Mouse (Mus musculus) granulocyte monocyte progenitor cell, adult 5-6 weeks (primary cell): ENCODE results near the gene Mllt6. TPM values are rescaled to one million over a fixed set of nuclear protein-coding genes. Genes with fewer than 3 reads are reported as not detected.
"Not testable (repeated sequence)": the region's sequence is repeated elsewhere in the genome, so short reads cannot be mapped to it uniquely, and the experiment has no call there.

Source experiments
- ATAC-seq: replicated peaks from 2 replicates; pipeline ENCODE4 v1.8.0; 2016; ENCODE audit warnings: mild to moderate bottlenecking, moderate TSS enrichment, inconsistent platforms; ENCODE audit not compliant: poor library complexity, severe bottlenecking
- total RNA-seq, 2 experiments: library from RNA; stranded (forward) in 1 of 2; stranded (reverse) in 1 of 2; fragments of 200-712, 200-1000 nt in 1 of 2; fragments of >200 nt in 1 of 2; fragmentation: Nextera tagmentation in 1 of 2; gene quantifications; 2 replicates each; pipeline ENCODE4 v1.2.3; 2014 to 2017

Gene Mllt6
- total RNA-seq, 2 experiments from 2014 or later = 5.7 to 6.5 TPM

- no peak for ATAC-seq
Observed at GRCm38 (mm10) chr11:97643380-97644055, 19.7 kb upstream of the Mllt6 start.

GRCm38 (mm10) chr11:97644834-97645233 is 18.4 kb upstream of the Mllt6 start:
- ATAC-seq = peak; percentile 52

- not testable (repeated sequence) for ATAC-seq
Observed at GRCm38 (mm10) chr11:97648541-97648940, 14.7 kb upstream of the Mllt6 start.

GRCm38 (mm10) chr11:97650341-97650740 is 12.9 kb upstream of the Mllt6 start:
- ATAC-seq = no peak

- not testable (repeated sequence) for ATAC-seq
Observed at GRCm38 (mm10) chr11:97653376-97653775, 9.8 kb upstream of the Mllt6 start.

GRCm38 (mm10) chr11:97654210-97654609 is 9.0 kb upstream of the Mllt6 start:
- no peak for ATAC-seq

- no peak for ATAC-seq
Observed at GRCm38 (mm10) chr11:97656269-97656971, 6.8 kb upstream of the Mllt6 start.

GRCm38 (mm10) chr11:97657184-97657945 is 5.8 kb upstream of the Mllt6 start:
- no peak for ATAC-seq

- ATAC-seq = not testable (repeated sequence)
Observed at GRCm38 (mm10) chr11:97657967-97658366, 5.2 kb upstream of the Mllt6 start.

GRCm38 (mm10) chr11:97658751-97659266 is 4.4 kb upstream of the Mllt6 start:
- ATAC-seq = no peak; the same call in 1 of the 2 replicates

- peak; percentile 52 for ATAC-seq
Observed at GRCm38 (mm10) chr11:97659267-97659989, 3.8 kb upstream of the Mllt6 start.

- peak; percentile 50 for ATAC-seq
Observed at GRCm38 (mm10) chr11:97659990-97660714, 3.1 kb upstream of the Mllt6 start.

GRCm38 (mm10) chr11:97660734-97661647 is 2.2 kb upstream of the Mllt6 start:
- ATAC-seq = no peak

- no peak for ATAC-seq
Observed at GRCm38 (mm10) chr11:97661648-97662133, 1.5 kb upstream of the Mllt6 start.

- ATAC-seq = no peak
Observed at GRCm38 (mm10) chr11:97662207-97662892, 864 bp upstream of the Mllt6 start.

GRCm38 (mm10) chr11:97663528-97664338 is 519 bp downstream of the Mllt6 start:
- ATAC-seq = no peak

GRCm38 (mm10) chr11:97664339-97664665 is 1.1 kb downstream of the Mllt6 start:
- no peak for ATAC-seq
